Mouse (Mus musculus): ENCODE measurements at regions not wholly inside any gene's neighbourhood (a gene's known extent, or its start where the extent isn't known, plus 50 kb on each side); places are given as distances from the start of the nearest gene placed in this dataset.

DNA sequence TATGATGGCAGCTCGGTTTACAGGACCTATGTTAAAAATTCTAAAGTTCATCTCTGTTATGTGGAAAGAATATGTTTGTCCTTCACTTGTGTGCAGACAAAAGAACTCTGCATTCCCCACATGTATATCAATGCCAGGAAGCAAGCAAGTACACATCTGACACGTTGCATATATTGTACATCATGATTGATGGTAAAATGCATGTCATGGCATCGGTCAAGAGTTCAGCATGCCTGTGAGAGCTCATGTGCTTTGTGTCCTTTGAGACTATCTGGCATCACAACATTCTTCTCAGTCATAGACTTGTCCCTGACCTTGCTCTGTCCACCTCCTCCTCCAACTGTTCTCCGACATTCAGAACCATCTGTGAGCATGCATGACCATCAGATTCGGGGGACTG is 465.6 kb upstream of the N6amt1 start:
- TF ChIP-seq CTCF (IDR thresholded peaks at IDR 0.05; ENCODE audit: insufficient read depth, low read length) (no peak), POLR2A (IDR thresholded peaks at IDR 0.05; ENCODE audit: borderline replicate concordance, extremely low read depth, low read depth, low read length) (no peak)

Data from lung, adult 2 months (tissue).